Mouse (Mus musculus): Measurements from ENCODE around the gene Glod4. TPM values are rescaled to one million over a fixed set of nuclear protein-coding genes. Genes with fewer than 3 reads are reported as not detected.

Gene Glod4
- polyA plus RNA-seq, 1 experiment, result 28.0 TPM

- under 1% methylated on average over 89 of the region's 90 CpGs for WGBS
- TF ChIP-seq POLR2A (IDR thresholded peaks at IDR 0.05; ENCODE audit: low read depth, low read length) (no peak), CTCF (conservative IDR thresholded peaks at IDR 0.05; ENCODE audit: insufficient read depth, insufficient read length, low read depth, low read length) (no peak)
- Histone ChIP-seq H3K4me3 (ENCODE audit: insufficient read depth, low read depth, low read length) (peak overlapping the region; percentile 82), H3K36me3 (ENCODE audit: control insufficient read depth, insufficient read depth, low read length) (no peaks in the 10 kb centered on the region), H3K27me3 (replicated peaks; ENCODE audit: control insufficient read depth, insufficient read depth, low read length) (no peaks in the 10 kb centered on the region), H3K4me1 (ENCODE audit: control insufficient read depth, insufficient read depth, low read length) (no peaks in the 10 kb centered on the region; the same call in 1 of the 2 replicates), H3K27ac (ENCODE audit: insufficient read depth, low read depth, low read length) (no peak overlapping the region)
- peak; percentile 92 for DNase-seq
These were observed 41.5 kb downstream of the Glod4 start for GRCm38 (mm10) chr11:76201761-76202674.

- WGBS, result 66% methylated on average over 8 of the region's 8 CpGs
- no peaks in the 10 kb centered on the region for H3K36me3 ChIP-seq (ENCODE audit: control insufficient read depth, insufficient read depth, low read length)
- no peak for TF ChIP-seq POLR2A (IDR thresholded peaks at IDR 0.05; ENCODE audit: low read depth, low read length)
- TF ChIP-seq CTCF (conservative IDR thresholded peaks at IDR 0.05; ENCODE audit: insufficient read depth, insufficient read length, low read depth, low read length), result no peak
- no peak overlapping the region for H3K4me3 ChIP-seq (ENCODE audit: insufficient read depth, low read depth, low read length)
- H3K27ac ChIP-seq (ENCODE audit: insufficient read depth, low read depth, low read length), result no peak overlapping the region
- H3K4me1 ChIP-seq (ENCODE audit: control insufficient read depth, insufficient read depth, low read length), result no peaks in the 10 kb centered on the region; the same call in 1 of the 2 replicates
- H3K27me3 ChIP-seq (replicated peaks; ENCODE audit: control insufficient read depth, insufficient read depth, low read length), result no peaks in the 10 kb centered on the region
- DNase-seq, result no peak
These were observed 46.5 kb downstream of the Glod4 start for GRCm38 (mm10) chr11:76196977-76197469.

- TF ChIP-seq CTCF (conservative IDR thresholded peaks at IDR 0.05; ENCODE audit: insufficient read depth, insufficient read length, low read depth, low read length) (no peak), POLR2A (IDR thresholded peaks at IDR 0.05; ENCODE audit: low read depth, low read length) (no peak)
- WGBS, result 44% methylated on average over 8 of the region's 8 CpGs
- no peaks in the 10 kb centered on the region for H3K27me3 ChIP-seq (replicated peaks; ENCODE audit: control insufficient read depth, insufficient read depth, low read length)
- H3K4me1 ChIP-seq (ENCODE audit: control insufficient read depth, insufficient read depth, low read length), result no peaks in the 10 kb centered on the region; the same call in 1 of the 2 replicates
- DNase-seq, result peak; percentile 27
- no peak overlapping the region for H3K27ac ChIP-seq (ENCODE audit: insufficient read depth, low read depth, low read length)
- no peak overlapping the region for H3K4me3 ChIP-seq (ENCODE audit: insufficient read depth, low read depth, low read length)
- H3K36me3 ChIP-seq (ENCODE audit: control insufficient read depth, insufficient read depth, low read length), result no peaks in the 10 kb centered on the region
These were observed 47.1 kb downstream of the Glod4 start for GRCm38 (mm10) chr11:76196275-76196976.

- DNase-seq, result no peak
- H3K4me1 ChIP-seq (ENCODE audit: control insufficient read depth, insufficient read depth, low read length), result no peaks in the 10 kb centered on the region
- 94% methylated on average over 6 of the region's 6 CpGs for WGBS
- H3K36me3 ChIP-seq (ENCODE audit: control insufficient read depth, insufficient read depth, low read length), result no peaks in the 10 kb centered on the region
- H3K27ac ChIP-seq (ENCODE audit: insufficient read depth, low read depth, low read length), result no peak overlapping the region
- TF ChIP-seq POLR2A (IDR thresholded peaks at IDR 0.05; ENCODE audit: low read depth, low read length) (no peak), CTCF (conservative IDR thresholded peaks at IDR 0.05; ENCODE audit: insufficient read depth, insufficient read length, low read depth, low read length) (no peak)
- H3K27me3 ChIP-seq (replicated peaks; ENCODE audit: control insufficient read depth, insufficient read depth, low read length), result no peaks in the 10 kb centered on the region
- no peak overlapping the region for H3K4me3 ChIP-seq (ENCODE audit: insufficient read depth, low read depth, low read length)
These were observed 56.6 kb downstream of the Glod4 start for GRCm38 (mm10) chr11:76186908-76187307.

- Histone ChIP-seq H3K4me1 (ENCODE audit: control insufficient read depth, insufficient read depth, low read length) (no peaks in the 10 kb centered on the region), H3K27ac (ENCODE audit: insufficient read depth, low read depth, low read length) (no peak overlapping the region), H3K27me3 (replicated peaks; ENCODE audit: control insufficient read depth, insufficient read depth, low read length) (no peaks in the 10 kb centered on the region), H3K36me3 (ENCODE audit: control insufficient read depth, insufficient read depth, low read length) (no peaks in the 10 kb centered on the region), H3K4me3 (ENCODE audit: insufficient read depth, low read depth, low read length) (no peak overlapping the region)
- WGBS, result 80% methylated on average over 4 of the region's 4 CpGs
- DNase-seq, result no peak
- TF ChIP-seq CTCF (conservative IDR thresholded peaks at IDR 0.05; ENCODE audit: insufficient read depth, insufficient read length, low read depth, low read length), result no peak
- no peak for TF ChIP-seq POLR2A (IDR thresholded peaks at IDR 0.05; ENCODE audit: low read depth, low read length)
These were observed 59.8 kb downstream of the Glod4 start for GRCm38 (mm10) chr11:76183745-76184144.

GRCm38 (mm10) chr11:76180146-76180540 lies 63.4 kb downstream of the Glod4 start:
- Histone ChIP-seq H3K4me1 (ENCODE audit: control insufficient read depth, insufficient read depth, low read length) (no peaks in the 10 kb centered on the region), H3K27ac (ENCODE audit: insufficient read depth, low read depth, low read length) (no peak overlapping the region), H3K36me3 (ENCODE audit: control insufficient read depth, insufficient read depth, low read length) (no peaks in the 10 kb centered on the region; the same call in 1 of the 2 replicates), H3K27me3 (replicated peaks; ENCODE audit: control insufficient read depth, insufficient read depth, low read length) (no peaks in the 10 kb centered on the region), H3K4me3 (ENCODE audit: insufficient read depth, low read depth, low read length) (peak overlapping the region; percentile 93)
- TF ChIP-seq CTCF (conservative IDR thresholded peaks at IDR 0.05; ENCODE audit: insufficient read depth, insufficient read length, low read depth, low read length) (no peak), POLR2A (IDR thresholded peaks at IDR 0.05; ENCODE audit: low read depth, low read length) (no peak)
- no peak for DNase-seq
- 13% methylated on average over 7 of the region's 7 CpGs for WGBS

All from kidney, adult 2 months (tissue).